Mouse (Mus musculus): ENCODE results near the gene Pard3b.

Gene Pard3b

DNA sequence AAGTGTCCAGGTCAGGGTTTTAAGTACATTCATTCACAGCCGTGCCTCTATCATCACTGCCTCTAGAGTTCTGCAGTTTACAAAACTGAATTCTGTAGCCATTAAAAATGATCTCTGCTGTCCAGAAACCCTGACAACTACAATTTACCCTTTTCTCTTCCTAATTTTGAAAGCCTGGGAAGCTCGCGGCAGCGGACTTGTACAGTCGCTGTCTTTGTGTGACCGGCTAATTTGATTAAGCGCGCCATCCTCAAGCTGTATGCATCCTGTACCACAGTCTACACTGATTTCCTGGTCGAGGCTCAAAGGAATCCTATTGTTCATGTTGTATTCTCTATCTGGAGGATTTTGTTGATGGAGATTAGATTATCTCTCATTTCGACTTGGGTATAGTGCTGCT lies 448.8 kb downstream of the Pard3b start:
- DNase-seq = no peak

DNA sequence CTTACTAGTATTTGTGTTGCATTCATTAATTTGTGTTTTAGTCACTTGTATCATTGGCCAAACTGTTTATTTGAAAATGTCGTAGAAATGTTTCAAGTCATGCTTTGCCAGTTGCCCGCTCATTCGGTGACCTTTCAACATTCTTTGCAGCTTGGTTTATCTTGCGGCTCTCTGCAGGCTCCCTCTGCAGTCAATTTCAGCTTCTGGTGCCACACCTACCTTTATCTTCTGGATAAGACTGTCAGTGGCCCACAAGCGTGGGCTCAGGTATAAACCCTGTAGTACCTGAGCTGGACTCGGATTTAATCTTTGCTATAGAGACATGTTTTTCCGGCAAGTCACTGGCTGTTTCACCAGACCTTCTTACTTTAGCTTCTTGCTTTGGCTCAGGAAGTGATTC lies 456.3 kb downstream of the Pard3b start:
- DNase-seq = no peak

DNA sequence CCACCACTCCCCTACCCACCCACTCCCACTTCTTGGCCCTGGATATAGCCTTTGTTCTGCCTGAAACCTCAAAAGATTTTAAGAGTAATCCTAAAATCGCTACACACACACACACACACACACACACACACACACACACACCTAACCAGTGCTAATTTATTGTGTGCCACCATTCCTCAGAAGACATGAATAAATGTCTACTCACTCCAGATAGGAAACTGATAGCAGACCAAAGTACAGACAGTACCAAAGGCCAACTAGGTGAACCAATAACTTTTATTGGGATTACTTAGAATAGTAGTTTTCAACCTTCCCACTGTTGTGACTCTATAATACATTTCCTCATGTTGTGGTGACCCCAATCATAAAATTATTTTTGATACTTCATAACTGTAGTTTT lies 483.8 kb downstream of the Pard3b start:
- no peak for DNase-seq

DNA sequence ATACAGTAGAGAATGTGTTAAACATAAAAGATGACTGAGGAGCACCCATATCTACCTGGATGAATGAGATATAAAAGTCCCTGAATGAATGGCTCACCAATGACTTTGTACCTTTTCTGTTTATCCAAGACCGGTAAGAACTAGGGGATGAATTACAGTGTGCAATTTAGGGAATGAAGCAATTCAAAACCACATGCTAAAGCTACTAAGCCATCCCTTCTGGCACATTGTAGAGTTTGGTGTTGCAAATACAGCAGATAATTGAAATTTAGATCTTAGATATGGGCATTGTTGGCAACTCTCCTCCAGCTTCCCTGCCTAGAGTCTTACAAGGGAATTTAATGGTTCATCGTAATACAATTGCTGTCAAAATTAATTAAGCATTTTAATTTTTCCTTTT lies 490.6 kb downstream of the Pard3b start:
- no peak for DNase-seq

DNA sequence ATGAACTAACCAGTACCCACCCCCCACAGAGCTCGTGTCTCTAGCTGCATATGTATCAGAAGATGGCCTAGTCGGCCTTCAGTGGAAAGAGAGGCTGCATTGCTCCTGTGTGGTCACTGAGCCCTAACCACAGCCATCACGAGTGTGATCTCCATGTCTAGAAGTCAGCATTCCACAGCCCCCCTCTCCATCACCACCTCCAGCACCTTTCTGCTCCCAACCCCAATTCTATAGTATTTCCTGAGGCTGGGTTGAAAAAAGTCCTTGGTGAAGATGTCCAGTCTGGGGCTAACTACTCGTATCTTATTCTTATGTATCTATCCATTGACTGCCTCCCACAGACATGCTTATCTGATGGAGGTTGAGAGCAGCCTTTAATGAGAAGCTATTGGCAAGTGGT lies 509.5 kb downstream of the Pard3b start:
- no peak for DNase-seq

DNA sequence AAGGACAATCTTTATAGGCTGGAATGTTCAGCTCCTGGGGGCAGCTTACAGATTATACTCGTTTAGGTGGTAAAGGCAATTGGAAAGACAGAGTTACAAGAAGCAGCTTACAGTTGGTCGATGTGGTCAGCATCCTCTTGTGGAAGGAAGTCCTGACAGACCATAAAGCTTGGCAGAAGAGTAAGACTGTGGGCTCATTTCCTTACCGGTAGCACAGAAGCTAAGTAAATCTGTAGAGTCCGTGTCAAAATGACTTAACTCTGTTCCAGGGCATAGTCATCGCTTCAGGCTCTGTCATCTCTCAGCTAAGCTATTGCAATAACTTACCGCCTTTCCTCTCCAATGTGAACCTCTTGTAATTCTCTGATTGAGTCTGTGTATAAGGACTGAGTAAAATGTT lies 510.2 kb downstream of the Pard3b start:
- DNase-seq = no peak

DNA sequence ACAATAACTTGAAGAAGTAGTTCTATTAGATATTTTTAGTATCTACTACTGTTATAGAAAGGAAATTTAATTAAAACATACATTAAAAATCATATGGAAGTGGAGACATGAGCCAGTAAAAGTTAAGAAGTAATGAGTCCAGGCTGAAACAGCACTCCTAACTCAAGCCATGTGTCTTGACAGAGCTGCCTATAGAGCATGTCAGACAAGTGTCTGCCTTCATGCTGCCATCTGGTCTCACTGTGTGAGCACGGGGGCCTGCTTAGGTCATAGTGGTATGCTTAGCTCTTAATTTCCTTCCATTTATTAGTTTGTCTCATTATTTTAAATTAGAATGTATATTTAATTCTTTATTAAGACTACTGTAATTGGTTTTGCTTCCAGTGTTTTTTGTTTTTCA lies 517.3 kb downstream of the Pard3b start:
- DNase-seq = no peak

DNA sequence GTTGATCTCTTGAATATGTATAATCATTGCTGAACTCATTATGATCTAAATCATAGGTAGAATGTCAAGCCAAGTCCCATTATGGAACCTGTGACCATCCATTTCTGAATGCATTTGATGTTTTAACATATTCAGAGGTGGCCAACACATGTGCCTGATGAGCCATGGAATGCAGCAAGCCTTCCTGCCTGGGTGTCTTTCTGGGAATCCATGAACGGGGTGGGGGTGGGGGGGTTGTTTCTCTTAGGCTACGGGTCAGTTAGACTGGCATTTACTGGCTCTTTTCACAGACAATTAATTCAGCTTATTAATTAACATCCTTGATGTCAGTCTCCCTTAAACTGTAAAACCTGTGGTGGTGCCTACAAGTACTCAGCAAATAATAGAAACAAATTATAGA lies 521.0 kb downstream of the Pard3b start:
- no peak for DNase-seq

DNA sequence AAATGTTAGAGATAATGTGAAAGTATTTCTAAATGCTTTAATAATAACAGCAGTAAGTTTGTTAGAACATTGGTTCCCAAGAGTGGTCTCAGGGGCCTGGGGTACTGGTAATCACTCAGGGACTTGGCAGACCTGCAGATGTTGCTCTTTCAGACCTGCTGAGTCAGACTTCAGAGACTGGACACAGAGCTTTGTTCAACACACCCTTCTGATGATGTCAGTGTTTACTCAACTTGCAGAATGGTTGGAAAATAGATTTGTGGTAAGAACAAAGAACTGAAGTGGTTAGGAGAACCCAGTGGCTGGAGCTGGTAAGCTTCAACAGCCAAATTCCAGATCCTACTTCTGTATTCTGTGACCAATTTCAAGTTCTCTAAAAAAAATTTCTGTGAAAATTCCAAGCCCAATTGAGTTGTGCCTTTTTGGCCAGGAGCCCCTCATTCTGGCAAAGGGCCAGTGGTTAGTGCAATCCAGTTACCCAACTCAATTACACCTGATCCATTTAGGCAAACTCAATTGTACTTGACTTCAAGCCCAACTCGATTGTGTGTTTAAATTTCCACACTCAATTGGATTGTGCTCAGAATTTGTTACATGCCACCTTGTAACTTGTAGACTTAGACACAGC lies 536.5 kb downstream of the Pard3b start:
- DNase-seq = no peak

DNA sequence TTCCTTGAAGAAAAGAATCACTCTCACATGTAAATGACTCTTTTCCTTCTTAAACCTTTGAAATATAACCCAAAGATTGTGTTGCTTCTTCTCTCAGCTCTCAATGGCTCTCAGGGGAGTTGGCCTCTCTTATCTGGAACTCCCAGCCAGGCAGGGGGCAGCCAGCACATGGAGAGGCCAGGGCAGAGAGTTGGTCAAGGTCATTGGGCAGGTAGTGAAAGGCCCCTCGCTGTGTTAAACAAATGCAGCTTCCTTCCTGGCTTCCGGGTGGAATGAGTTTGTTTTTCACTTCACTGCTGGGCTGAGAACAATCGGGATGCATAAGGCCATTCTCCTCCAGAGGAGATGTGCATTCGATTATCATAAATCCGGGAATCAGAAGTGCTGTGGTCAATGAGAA lies 543.0 kb downstream of the Pard3b start:
- no peak for DNase-seq

DNA sequence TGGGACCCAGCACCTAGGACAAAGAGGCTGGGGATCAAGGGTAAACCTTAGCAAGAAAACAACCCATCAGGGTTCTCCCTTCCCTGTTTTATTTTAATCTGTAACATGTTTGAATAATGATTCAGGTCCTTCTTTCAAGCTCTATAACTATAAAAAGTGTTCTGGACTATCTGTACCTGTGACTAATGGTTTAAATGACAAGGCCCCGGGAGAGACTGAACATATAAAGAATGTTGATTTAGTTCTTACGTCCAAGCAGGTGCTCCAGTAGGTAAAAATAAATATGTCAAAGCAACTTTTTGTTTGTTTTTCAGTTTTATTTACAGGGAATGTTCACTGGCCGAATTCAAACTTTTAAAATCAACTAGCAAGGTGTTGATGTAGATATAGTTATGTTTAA lies 544.0 kb downstream of the Pard3b start:
- DNase-seq = no peak

DNA sequence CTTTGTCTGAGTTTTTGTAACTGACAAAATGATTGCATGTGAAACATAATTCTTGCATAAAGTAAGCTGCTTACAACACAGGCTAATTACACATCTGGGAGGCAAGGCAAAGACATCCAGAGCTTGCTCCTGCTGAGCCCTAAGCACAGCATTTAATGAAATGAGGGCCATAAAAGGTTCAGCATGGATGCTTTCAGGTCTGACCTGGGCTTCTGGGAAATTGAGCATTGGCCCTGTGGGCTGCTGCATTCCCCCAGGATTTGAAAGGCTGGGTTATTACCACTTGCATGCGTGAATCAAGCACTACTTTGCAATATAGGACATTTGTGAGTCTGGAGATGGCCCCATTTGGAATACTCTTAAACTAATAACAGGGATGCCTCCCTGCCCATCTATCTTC lies 552.2 kb downstream of the Pard3b start:
- DNase-seq = no peak

DNA sequence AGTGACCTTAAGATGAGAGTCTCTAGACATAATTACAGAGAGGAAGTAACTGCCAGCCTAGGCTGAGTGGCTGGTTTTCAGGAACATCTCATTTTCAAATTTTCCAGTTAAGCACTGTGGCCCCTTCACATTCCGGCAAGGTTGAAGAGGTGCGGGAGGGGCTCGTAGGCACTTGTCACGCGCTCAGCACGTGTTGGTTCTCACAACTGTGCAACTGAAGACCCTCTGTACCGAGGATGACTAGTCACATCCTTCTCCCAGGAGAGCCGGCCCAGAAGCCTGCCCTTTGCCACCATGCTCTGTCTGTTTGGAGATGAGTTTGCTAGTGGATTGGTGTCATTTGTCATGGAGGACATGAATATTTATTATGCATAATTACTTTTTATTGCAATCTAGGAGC lies 558.9 kb downstream of the Pard3b start:
- DNase-seq = no peak

DNA sequence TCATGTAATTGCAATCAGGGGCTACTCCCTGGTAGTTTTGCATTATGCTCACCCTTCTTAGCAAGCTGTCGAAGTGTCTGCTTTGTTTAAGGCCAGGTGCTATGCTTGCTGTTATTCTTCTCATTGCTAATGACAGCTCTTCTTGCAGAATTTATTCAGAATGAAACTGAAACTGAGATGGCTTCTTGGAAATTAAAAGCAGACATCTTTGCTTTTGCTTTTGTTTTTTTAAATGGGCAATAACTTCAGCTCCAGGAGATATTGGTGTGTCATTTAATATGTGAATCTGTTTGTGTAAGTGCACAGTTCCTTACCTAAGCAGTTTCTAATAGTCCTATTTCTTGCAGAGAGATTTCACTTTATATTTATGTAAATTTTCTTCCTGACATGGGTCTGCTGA lies 562.3 kb downstream of the Pard3b start:
- DNase-seq = no peak

DNA sequence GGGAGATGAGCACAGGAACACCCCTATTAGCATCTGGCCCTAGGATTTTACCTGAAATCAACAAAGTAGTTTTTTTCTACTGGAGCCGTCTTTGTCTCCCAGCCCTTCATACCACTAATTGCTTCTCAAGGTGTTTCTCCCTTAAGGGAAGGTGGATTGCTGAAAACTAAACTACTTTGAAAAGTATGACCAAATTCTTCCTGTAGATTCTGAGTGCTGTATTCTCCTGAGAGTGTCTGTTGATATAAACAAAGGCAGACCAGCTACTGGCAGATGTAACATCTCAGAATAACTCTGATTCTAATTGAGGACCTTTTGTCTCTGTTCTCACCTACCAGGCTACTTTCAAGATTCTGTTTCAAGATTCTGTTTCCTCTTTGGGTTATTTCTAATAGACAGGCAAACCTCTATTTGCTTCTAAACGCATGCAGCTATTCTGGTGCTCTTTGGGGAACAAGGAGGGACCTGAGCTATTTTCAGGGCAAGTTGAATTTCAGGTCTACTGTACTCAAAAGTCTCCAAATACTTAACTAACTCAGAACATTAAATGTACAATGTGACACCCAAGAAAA lies 563.1 kb downstream of the Pard3b start:
- no peak for DNase-seq

DNA sequence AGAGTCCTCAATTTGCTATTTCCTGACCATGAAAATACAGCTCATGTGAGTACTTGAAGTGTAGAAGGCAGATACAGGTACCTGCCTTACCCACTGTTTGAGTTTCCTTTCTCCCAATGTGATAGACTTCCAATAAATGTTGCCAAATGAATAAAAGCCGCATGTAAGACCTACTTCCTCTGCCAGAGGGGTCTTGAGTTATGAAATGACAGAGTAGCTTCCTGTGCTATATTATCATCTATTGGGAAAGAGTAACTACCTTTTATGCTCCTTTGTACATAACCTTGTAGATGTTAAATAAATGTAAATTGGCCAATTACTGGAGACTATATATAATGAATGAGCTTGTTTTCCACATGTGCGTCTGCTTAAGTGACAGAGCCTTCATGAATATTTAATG lies 574.7 kb downstream of the Pard3b start:
- DNase-seq = no peak

DNA sequence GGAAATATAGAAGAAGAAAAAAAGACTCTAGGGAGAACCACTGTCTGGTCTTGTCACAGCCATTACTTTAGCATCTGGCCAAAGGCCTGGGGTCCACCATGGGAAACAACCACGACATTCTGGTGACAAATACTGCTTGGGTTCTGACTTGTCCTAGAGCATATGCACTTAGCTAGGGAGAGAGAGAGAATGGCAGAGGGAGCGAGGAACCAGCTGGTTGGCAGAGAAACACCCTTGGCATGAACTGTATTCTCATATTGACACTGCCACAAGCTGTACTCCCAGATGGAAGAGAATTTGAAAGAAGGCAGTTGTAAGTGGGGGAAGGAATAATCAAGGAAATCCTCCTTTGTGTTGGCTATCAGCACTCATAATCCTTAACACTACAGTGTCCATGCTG lies 577.2 kb downstream of the Pard3b start:
- DNase-seq = peak; percentile 46

DNA sequence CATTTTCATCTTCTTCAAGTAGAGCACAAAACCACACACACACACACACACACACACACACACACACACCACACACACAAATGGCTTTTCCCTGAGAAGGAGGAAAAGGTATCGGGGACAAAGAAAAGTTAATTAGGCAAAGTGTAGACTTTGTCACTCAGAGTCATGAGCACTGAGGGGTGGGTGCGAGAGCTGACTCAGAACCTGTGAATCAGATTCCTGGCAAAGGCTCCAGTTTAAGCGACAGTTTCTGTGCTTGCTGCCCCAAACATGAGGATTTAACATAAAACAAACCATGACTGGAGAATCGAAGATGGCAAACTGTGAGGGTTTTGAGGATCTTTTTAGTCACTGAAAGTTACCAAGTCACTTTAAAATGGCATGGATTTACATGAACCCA lies 577.9 kb downstream of the Pard3b start:
- no peak for DNase-seq

DNA sequence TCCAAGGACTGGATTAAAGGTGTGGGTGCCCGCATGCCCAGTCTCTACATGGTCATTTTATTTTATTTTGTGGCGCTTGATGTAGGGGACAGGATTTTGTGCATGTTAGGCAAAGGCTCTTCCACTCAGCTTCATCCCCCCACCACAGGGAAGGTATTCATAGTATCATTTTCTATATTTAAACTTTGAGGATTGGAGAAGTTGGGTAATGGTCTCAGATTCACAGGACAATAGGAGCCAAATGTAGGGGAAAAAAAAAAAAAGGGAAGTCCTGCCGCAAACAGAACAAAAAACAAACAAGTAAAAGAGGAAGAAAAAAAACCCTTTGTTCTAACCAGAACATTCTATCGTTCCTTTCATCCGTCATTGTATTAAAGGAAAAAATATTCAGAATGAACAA lies 590.5 kb downstream of the Pard3b start:
- no peak for DNase-seq

DNA sequence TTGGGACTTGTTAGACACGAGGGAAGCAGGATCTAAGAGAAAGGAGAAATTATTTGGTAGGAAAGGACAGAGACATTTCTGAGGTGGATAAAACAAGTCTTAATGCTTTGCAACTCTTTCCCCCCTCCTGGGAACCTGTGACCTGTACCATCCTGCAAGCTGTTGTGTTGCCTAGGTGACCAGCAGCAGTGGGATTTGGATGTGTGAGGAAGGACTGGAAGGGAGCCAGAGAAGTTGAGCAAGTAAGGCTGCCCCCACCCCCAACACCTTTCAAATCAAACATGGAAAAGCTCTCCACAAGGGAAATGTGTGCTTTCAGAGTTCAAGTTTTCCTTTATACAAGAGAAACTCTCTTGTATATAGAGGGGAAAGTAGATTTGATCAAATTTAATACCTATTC lies 595.4 kb downstream of the Pard3b start:
- no peak for DNase-seq

DNA sequence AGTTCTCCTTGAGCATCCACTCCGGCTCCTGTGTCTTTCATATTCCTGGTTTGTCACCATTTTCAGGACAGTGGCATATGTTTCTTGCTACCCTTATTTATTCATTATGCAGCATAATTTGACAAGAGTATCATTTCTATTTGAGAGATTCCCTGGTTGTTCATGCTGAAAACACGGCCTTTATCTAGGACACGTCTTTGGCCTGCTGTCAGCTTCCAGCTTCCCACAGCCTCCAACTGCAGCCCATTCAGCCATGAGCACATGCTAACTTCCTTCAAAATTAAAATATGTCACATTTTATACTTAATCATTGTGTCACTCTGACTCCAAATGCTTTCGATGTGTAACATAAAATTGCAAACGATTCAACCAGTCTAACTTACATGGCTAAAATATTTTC lies 596.5 kb downstream of the Pard3b start:
- peak in 1 of 2 experiments; percentile 10 for DNase-seq

DNA sequence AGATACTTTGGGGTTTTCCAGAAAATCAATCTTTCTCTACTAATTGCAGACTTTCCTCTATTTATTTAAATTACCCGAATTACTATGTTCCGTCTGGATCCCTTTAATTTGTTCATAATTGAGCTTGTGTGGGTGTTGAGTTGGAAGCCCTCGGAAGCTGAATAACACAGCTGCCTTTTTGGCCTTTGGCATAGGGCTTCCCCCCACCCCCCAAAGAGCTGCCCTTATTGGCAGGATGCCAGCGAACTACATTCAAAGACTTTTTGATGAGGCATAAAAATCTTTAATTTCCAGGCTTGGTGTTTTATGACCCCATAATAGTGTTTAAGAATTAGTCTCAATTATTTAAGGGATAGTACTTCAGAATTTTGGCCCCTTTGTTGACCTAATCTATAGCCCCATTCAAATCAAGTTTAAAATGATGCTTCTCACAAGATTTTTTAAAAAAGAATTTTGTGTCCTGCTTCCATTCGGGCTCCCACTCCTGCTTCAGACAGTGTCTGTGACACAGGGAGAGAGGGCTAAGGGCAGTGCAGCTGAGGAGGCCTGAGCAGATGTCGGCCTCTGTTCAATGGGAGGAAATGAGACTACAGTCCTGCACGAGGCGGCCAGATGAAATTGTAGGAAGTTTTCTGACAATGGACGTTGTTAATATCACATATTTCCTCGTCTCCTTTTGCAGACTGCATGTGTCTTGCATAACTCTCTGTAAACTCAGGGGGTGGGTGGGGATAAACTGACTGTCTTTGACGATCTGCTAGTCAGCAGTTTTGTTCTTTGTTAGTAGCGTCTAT lies 605.8 kb downstream of the Pard3b start:
- DNase-seq = no peak

DNA sequence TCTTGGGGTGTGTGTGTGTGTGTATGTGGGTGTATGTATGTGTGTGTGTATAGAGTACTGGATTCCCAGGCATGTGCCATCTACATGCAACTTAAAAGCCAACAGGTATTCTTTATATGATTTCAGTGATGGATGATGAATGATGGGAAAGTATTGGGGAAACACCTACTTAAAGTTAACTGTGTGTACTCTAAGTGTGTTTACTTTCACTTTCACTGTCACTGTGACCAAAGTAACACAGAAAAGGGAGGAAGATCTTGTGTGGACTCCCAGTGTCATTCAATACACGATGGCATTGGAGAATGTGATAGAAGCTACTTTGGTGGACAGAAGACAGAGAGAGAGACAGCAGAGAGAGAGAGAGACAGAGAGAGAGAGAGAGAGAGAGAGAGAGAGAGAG lies 613.8 kb downstream of the Pard3b start:
- no peak for DNase-seq

DNA sequence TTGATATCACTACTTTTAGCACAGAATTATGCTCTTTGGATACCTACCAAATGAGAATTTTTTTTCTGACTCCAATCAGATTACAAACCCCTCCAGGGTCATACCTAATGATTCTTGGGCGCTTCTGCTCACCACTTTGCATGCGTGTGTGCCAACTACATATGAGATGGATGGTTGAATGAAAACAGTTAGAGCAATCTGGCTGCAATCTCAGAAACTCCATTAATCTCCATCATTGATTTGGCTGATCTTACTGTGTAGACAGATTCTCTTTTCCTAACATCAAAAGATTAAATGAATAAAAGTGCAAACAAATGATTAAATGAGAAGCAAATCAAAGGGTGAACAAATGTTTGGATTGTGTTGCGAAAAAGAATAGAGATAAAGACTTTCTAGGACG lies 615.7 kb downstream of the Pard3b start:
- DNase-seq = no peak

DNA sequence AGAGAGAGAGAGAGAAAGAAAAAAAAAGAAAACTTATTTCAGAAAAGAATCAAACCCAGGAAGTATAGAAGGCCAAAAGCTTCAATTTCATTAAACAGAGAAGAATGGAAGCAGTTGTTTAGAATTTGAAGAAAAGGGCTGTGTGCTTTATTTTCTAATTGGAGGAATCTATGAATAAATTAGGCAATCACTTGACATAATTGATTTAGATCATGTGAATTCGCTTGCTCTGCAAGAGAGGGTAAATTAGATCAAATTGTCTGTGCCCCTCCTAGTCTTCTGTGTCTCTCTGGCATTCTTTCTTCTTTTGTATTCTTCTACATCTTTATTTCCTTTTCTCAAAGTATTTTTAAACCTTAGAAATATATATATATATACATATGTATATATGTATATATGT lies 616.3 kb downstream of the Pard3b start:
- DNase-seq = no peak
